Mouse (Mus musculus) activated CD4-positive, CD25-positive, alpha-beta regulatory T cell (primary cell): ENCODE data around the gene Snrpb. TPM values are rescaled to one million over a fixed set of nuclear protein-coding genes. Genes with fewer than 3 reads are reported as not detected.

Experiments used
- polyA plus RNA-seq, 2 experiments: library from polyadenylated mRNA; unstranded; fragments of 100-300 nt; shearing (Covaris generic); gene quantifications; one replicate each; pipeline ENCODE4 v1.2.1; 2017

Snrpb gene
- polyA plus RNA-seq, result 100 to 1,000 TPM; 377 to 503 TPM

GRCm38 (mm10) chr2:130178706-130179506, at the start of gene Snrpb:
TSS of gene Snrpb (minus strand) at chr2:130179403.

GRCm38 (mm10) chr2:130194894-130195293, 15.7 kb upstream of the Snrpb start, which contains the start of gene Tmc2:
TSS of gene Tmc2 (plus strand) at chr2:130195194.

Other genes starting within 250 kb of the Snrpb start
- gene Tgm3, start 167.1 kb downstream of the Snrpb start, polyA plus RNA-seq, result not detected
- gene Tgm6, start 67.0 kb downstream of the Snrpb start, polyA plus RNA-seq, result under 1 TPM in 1 of 2 experiments, not detected in 1; 0.14 TPM
- under 1 TPM in 1 of 2 experiments, not detected in 1; 0.18 TPM for gene Tmc2, start 15.8 kb upstream of the Snrpb start, polyA plus RNA-seq
- 100 to 1,000 TPM; 161 to 317 TPM for gene Nop56, start 95.0 kb upstream of the Snrpb start, polyA plus RNA-seq
- gene Idh3b, start 105.1 kb upstream of the Snrpb start, polyA plus RNA-seq, result 100 to 1,000 TPM; 173 TPM
- gene Ebf4, start 115.8 kb upstream of the Snrpb start, polyA plus RNA-seq, result not detected
- under 1 TPM; 0.27 to 0.35 TPM for gene Cpxm1, start 218.2 kb upstream of the Snrpb start, polyA plus RNA-seq
- gene Gm28372, start 225.8 kb upstream of the Snrpb start, polyA plus RNA-seq, result under 1 TPM in 1 of 2 experiments, not detected in 1; 0.12 TPM
- gene 1700020A23Rik, start 225.9 kb upstream of the Snrpb start, polyA plus RNA-seq, result not detected
- under 1 TPM in 1 of 2 experiments, not detected in 1; 0.29 TPM for gene Tmem239, start 227.1 kb upstream of the Snrpb start, polyA plus RNA-seq
- 100 to 1,000 TPM; 196 to 225 TPM for gene Vps16, start 244.9 kb upstream of the Snrpb start, polyA plus RNA-seq
- gene Pced1a, start 245.3 kb upstream of the Snrpb start, polyA plus RNA-seq, result 10 to 100 TPM; 15.0 to 23.6 TPM